Comparison of ENCODE assay signal across 16 mouse cellular contexts in the genomic region with DNA sequence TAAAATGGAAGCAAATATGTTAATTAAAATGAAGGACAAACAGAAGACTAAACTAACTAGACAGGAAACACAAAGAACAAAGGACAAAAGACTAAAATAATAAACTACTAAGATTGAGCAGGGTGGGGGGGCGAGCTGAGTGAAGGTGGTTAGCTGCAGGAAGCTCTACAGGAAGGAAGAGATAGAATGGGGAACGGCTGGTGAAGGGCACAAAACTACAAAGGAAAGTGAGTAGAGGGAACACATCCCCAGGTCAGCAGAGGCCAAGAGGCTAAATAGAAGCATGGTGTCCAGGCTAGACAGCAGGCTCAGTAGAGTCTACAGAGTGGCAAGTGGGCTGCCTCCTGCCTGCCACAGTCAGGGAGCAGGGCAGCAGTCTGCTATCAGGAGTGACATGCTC.
DNase-seq lines count a peak whose midpoint lies in the region; ATAC-seq lines count a peak whose summit lies in the region.
"Had no signal": no experiment of that assay in that cellular context is flagged by ENCODE, and none has a peak within 500 bp of the region (broad histone marks: within the 10 kb centered on the region; RNA-seq: fewer than 3 reads in every experiment).

No protein-coding gene starts in this region.

- DNase-seq in thymus, postnatal 36 days = peak; percentile 65 to 70
- no peak for DNase-seq in right cerebral cortex, postnatal 25 days
- no peak for DNase-seq in kidney, postnatal 14 days
- DNase-seq: gastrocnemius, postnatal 25 days; liver, embryonic 13.5 days had no signal

- no peak for ATAC-seq in megakaryocyte, adult 5-6 weeks (ENCODE audit: poor library complexity, severe bottlenecking)
- ATAC-seq in activated CD4-positive, CD25-positive, alpha-beta regulatory T cell, adult 4 months = peak; percentile 63
- ATAC-seq in megakaryocyte-erythroid progenitor cell, adult 5-6 weeks (replicated peaks; ENCODE audit: low FRiP score, low TSS enrichment, poor library complexity, severe bottlenecking) = 0 out of 2 replicates have a peak, but pooled peaks have one; percentile 42
- ATAC-seq in erythroid progenitor cell, adult 5-6 weeks (replicated peaks; ENCODE audit: low FRiP score, poor library complexity, severe bottlenecking) = no peak
- ATAC-seq: forebrain, embryonic 15.5 days; hindbrain, postnatal 0 days had no signal

- H3K4me1 ChIP-seq in megakaryocyte, embryonic 14.5 days = peaks cover 17% of the 10 kb centered on the region
- H3K4me1 ChIP-seq: forebrain, embryonic 15.5 days; hindbrain, embryonic 10.5 days; liver, embryonic 13.5 days; neural tube, embryonic 12.5 days had no signal

- H3K4me3 ChIP-seq in megakaryocyte, embryonic 14.5 days (replicated peaks) = peak overlapping the region; percentile 69
- H3K4me3 ChIP-seq: forebrain, embryonic 15.5 days; heart, embryonic 10.5 days; hindbrain, embryonic 10.5 days; liver, embryonic 13.5 days; neural tube, embryonic 12.5 days had no signal

- no peaks in the 10 kb centered on the region for H3K27me3 ChIP-seq in megakaryocyte, embryonic 14.5 days (replicated peaks)
- H3K27me3 ChIP-seq: CH12.LX; forebrain, embryonic 15.5 days; liver, embryonic 13.5 days; neural tube, embryonic 12.5 days had no signal

- peaks cover 98% of the 10 kb centered on the region for H3K36me3 ChIP-seq in megakaryocyte, embryonic 14.5 days (replicated peaks; ENCODE audit: low read length)

- H3K9me3 ChIP-seq in megakaryocyte, embryonic 14.5 days = no peaks in the 10 kb centered on the region
- H3K9me3 ChIP-seq: forebrain, embryonic 15.5 days; heart, embryonic 10.5 days; hindbrain, embryonic 10.5 days; liver, embryonic 13.5 days; neural tube, embryonic 12.5 days had no signal

Comparison
In these comparisons a context has a peak if more than half of its experiments do, and no peak if none do; other contexts are left out.
1. ATAC-seq: peak in activated CD4-positive, CD25-positive, alpha-beta regulatory T cell, adult 4 months (single experiment) and megakaryocyte-erythroid progenitor cell, adult 5-6 weeks (single experiment); none in megakaryocyte, adult 5-6 weeks (single experiment) and erythroid progenitor cell, adult 5-6 weeks (single experiment).
2. DNase-seq: peak in thymus, postnatal 36 days (2 of 2); none in right cerebral cortex, postnatal 25 days (single experiment) and kidney, postnatal 14 days (single experiment).